Mouse (Mus musculus): ENCODE measurements around the gene Atf7.

DNA sequence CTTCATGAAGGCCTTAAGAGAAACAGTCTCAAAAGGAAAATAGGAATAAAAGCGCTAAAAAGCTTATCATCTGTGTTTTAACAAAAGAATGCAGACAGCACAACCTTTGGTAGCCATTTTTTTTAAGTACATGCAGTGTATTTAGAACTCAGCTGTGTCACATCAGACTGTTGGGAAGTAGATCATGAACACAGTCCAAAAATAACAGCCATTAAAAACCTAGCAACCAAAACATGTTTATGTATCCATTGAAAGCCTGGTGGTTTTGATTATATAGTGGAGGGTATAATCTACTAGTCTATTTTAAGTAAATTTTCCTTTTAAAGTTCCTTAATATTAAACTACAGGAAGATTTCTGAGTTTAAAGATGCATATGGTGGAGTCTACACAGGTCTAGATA, 34.7 kb downstream of the Atf7 start:
- no peak for TF ChIP-seq POLR2A (IDR thresholded peaks at IDR 0.05; ENCODE audit: control insufficient read depth, extremely low read depth, insufficient read depth, low read length, poor library complexity)
- no peak for TF ChIP-seq CTCF (IDR thresholded peaks at IDR 0.05; ENCODE audit: borderline replicate concordance, control insufficient read depth, extremely low read depth, insufficient read depth, low read length, poor library complexity)
